Mouse (Mus musculus) liver, embryonic 14.5 days (tissue): ENCODE measurements at regions not wholly inside any gene's neighbourhood (a gene's known extent, or its start where the extent isn't known, plus 50 kb on each side); places are given as distances from the start of the nearest gene placed in this dataset.

Source experiments
- ATAC-seq: fragments of 200-750 bp; cut with Nextera tagmentation; 2 replicates; pipeline ENCODE4 v1.8.0; 2017; ENCODE audit warnings: moderate number of reproducible peaks, mild to moderate bottlenecking, moderate library complexity; ENCODE audit not compliant: insufficient read depth
- DNase-seq, 3 experiments: peaks; one replicate each; pipeline ENCODE4 v3.0.0-alpha.2; 2012 to 2013; ENCODE audit warnings: low read depth in 3 of 3, low spot score in 3 of 3
- H3K27ac ChIP-seq: fragments of 300-500 bp; sonication (generic); 2 replicates; pipeline ENCODE4 v1.5.1; 2014; ENCODE audit warnings: moderate library complexity, mild to moderate bottlenecking, control low read depth, inconsistent platforms
- H3K27me3 ChIP-seq: fragments of 300-500 bp; sonication (generic); 2 replicates; pipeline ENCODE4 v1.6.1; 2014; ENCODE audit warnings: mild to moderate bottlenecking, low read length, moderate library complexity; ENCODE audit not compliant: control insufficient read depth, insufficient read depth
- H3K36me3 ChIP-seq: fragments of 300-500 bp; sonication (generic); replicated peaks from 2 replicates; pipeline ENCODE4 v1.6.1; 2014; ENCODE audit warnings: low read depth; ENCODE audit not compliant: control insufficient read depth, insufficient read depth
- H3K4me1 ChIP-seq, 2 experiments: fragments of 200-500 bp in 1 of 2; fragments of 300-500 bp in 1 of 2; sonication (generic) in 1 of 2; replicated peaks; 2 replicates each; pipeline ENCODE4 v1.6.1; 2012 to 2014; ENCODE audit warnings: antibody characterized with exemption in 1 of 2, inconsistent platforms in 1 of 2, low read length in 1 of 2; ENCODE audit not compliant: control insufficient read depth in 2 of 2, insufficient read depth in 2 of 2
- H3K4me2 ChIP-seq: fragments of 300-500 bp; sonication (generic); 2 replicates; pipeline ENCODE4 v1.6.1; 2014; ENCODE audit warnings: low read depth, mild to moderate bottlenecking, control low read depth, moderate library complexity
- H3K4me3 ChIP-seq, 2 experiments: fragments of 200-500 bp in 1 of 2; fragments of 300-500 bp in 1 of 2; sonication (generic) in 1 of 2; 2 replicates each; pipeline ENCODE4 v1.5.1; 2012 to 2014; ENCODE audit warnings: low read depth in 2 of 2, low read length in 2 of 2, mild to moderate bottlenecking in 2 of 2, control low read depth in 1 of 2, inconsistent platforms in 1 of 2, moderate library complexity in 1 of 2; ENCODE audit not compliant: insufficient read depth in 1 of 2
- H3K9ac ChIP-seq: fragments of 300-500 bp; sonication (generic); replicated peaks from 2 replicates; pipeline ENCODE4 v1.6.1; 2014; ENCODE audit warnings: mild to moderate bottlenecking, control low read depth, moderate library complexity
- H3K9me3 ChIP-seq: fragments of 300-500 bp; sonication (generic); 2 replicates; pipeline ENCODE4 v1.6.1; 2016; ENCODE audit warnings: low read length, mixed read lengths; ENCODE audit not compliant: control insufficient read depth
- CTCF ChIP-seq: IDR thresholded peaks from 2 replicates; pipeline ENCODE4 v1.5.1; 2016; ENCODE audit warnings: antibody characterized with exemption, low read depth, control low read depth
- EP300 ChIP-seq: IDR thresholded peaks from 2 replicates; pipeline ENCODE4 v1.6.1; 2016; ENCODE audit warnings: antibody characterized with exemption, low read depth
- WGBS: fragments of 180-500 bp; shearing (Covaris S2); extraction: QIAGEN DNeasy Blood & Tissue Kit; methylation state at CpG from one replicate; pipeline ENCODE4 v1.1.7; 2014; ENCODE audit not compliant: insufficient replicate concordance; 5-methylcytosine and 5-hydroxymethylcytosine counted together

DNA sequence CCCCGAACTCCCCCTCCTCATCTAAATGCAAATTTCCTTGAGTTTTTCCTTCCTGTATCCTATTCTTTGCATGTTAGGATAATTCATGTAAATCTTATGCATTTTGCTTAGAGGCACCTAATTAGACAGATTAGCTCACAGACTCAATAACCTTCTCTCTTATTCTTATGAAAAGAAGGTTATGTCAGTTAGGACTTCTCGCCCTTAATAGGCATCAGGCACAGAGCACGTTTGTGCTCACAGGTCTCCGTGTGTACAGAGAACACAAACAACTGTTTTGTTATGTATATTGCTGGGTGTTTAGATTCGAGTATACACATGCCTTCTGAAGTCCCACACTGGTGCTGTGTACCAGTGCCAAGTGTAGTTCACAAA lies 2504.4 kb upstream of the 5930422O12Rik start:
- Histone ChIP-seq H3K9ac (no peak overlapping the region), H3K4me3 (no peak overlapping the region), H3K9me3 (no peaks in the 10 kb centered on the region), H3K27ac (no peak overlapping the region), H3K36me3 (no peaks in the 10 kb centered on the region), H3K4me1 (no peaks in the 10 kb centered on the region), H3K27me3 (no peaks in the 10 kb centered on the region), H3K4me2 (no peak overlapping the region)
- ATAC-seq (no peak), DNase-seq (no peak)
- no peak for TF ChIP-seq CTCF
- WGBS, result 32% methylated on average over 5 of the region's 5 CpGs

DNA sequence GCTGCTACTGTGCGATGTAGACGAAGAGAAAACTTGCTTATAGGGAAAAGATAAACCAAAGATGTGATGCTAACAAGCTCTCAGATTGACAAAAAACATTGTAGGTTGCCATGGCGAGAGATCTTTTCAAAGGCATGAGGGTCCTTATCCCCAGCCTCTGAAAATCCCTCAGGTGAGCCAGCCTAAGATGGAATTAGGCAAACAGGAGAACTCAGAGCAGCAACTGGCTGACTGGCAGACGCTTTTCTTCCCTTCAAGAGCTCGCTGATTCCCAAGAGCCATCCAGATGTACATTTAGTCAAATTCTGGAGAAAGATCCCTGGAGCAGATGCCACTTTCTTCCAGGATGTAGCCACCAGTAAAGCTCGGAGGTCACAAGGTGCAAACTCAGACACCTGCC lies 2503.9 kb upstream of the 5930422O12Rik start:
- Histone ChIP-seq H3K4me3 (no peak overlapping the region), H3K4me2 (no peak overlapping the region), H3K27ac (no peak overlapping the region), H3K9me3 (no peaks in the 10 kb centered on the region), H3K9ac (no peak overlapping the region), H3K4me1 (no peaks in the 10 kb centered on the region), H3K27me3 (no peaks in the 10 kb centered on the region), H3K36me3 (no peaks in the 10 kb centered on the region)
- DNase-seq (no peak), ATAC-seq (no peak)
- TF ChIP-seq EP300 (no peak), CTCF (no peak)
- WGBS, result 51% methylated on average over 6 of the region's 6 CpGs

DNA sequence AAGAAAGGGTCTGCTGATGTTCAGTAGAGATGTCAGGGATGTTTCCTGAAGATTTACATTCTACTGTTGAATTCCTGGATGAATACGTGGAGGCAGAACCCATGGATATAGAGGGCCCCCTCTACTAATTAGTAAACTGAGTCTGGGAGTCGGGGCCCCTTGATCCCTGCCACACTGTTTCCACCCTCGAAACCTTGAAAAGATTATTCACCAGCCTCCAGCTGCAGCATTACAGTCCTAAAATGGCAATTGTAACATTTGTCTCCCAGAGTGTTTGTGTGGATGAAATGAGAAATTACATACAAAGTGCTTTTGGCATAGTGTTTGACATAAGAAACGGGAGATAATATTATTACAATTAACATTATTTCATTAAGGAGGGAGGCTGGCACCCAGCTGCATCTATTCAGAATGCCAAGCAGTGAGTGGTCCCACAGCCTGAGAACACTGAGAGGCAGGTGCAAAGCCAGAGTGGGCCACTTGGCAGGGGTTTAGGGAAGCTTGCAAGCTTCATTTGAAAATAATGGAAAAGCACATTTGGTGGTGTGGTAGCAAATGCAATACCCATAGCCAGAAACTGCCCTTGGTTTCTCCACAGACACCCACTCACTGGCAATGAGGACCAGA lies 2490.9 kb upstream of the 5930422O12Rik start:
- Histone ChIP-seq H3K4me3 (no peak overlapping the region), H3K4me2 (no peak overlapping the region), H3K27ac (no peak overlapping the region), H3K4me1 (no peaks in the 10 kb centered on the region), H3K27me3 (no peaks in the 10 kb centered on the region), H3K9me3 (no peaks in the 10 kb centered on the region), H3K36me3 (no peaks in the 10 kb centered on the region), H3K9ac (no peak overlapping the region)
- TF ChIP-seq CTCF (no peak), EP300 (no peak)
- DNase-seq (no peak), ATAC-seq (no peak)
- WGBS, result 50% methylated on average over 4 of the region's 4 CpGs

GRCm38 (mm10) chr8:30940901-30941300 lies 2487.6 kb upstream of the 5930422O12Rik start:
- no peaks in the 10 kb centered on the region for H3K27me3 ChIP-seq
- no peaks in the 10 kb centered on the region for H3K9me3 ChIP-seq
- H3K4me2 ChIP-seq, result no peak overlapping the region
- TF ChIP-seq EP300 (no peak), CTCF (no peak)
- H3K36me3 ChIP-seq, result no peaks in the 10 kb centered on the region
- ATAC-seq (no peak), DNase-seq (no peak)
- H3K9ac ChIP-seq, result no peak overlapping the region
- no peak overlapping the region for H3K27ac ChIP-seq
- no peaks in the 10 kb centered on the region for H3K4me1 ChIP-seq
- 35% methylated on average over 4 of the region's 4 CpGs for WGBS
- no peak overlapping the region for H3K4me3 ChIP-seq

DNA sequence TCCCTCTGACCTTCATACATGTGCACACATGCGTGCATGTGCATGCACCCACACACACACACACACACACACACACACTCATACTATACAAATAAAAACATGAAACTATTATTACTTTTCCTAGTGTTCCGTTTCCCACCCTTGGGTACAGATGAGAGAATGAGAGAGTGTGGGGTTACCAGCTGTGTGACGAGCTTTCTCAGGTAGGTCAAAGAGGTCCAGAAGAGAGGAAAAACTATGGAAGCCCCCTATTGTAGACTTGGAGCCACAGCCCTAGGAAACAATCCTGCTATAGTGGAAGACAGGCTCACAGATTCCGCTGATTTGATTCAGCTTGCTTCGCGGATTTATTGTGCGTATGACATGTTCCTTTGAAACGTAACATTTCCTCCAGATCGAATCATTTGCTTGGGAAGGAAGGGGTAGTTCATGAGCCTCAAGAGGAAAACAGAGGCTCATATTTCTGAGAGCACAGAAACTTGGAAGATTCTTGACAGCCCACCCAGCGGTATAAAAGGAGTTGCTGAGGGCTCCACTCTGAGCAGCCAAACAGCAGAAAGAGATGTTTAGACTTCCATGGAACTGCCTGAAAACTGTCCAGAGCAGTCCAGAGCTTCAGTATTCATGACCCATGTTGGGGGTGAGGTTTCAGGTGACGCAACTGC lies 2486.9 kb upstream of the 5930422O12Rik start:
- no peak for DNase-seq
- 67% methylated on average over 11 of the region's 11 CpGs for WGBS

More for the DNA sequence above, 2486.9 kb upstream of the 5930422O12Rik start:
- Histone ChIP-seq H3K27ac (no peak overlapping the region), H3K4me1 (no peaks in the 10 kb centered on the region), H3K4me3 (no peak overlapping the region), H3K27me3 (no peaks in the 10 kb centered on the region), H3K36me3 (no peaks in the 10 kb centered on the region), H3K4me2 (no peak overlapping the region), H3K9me3 (no peaks in the 10 kb centered on the region), H3K9ac (no peak overlapping the region)
- TF ChIP-seq EP300, result no peak
- no peak for TF ChIP-seq CTCF
- ATAC-seq, result no peak
